Mouse (Mus musculus): ENCODE measurements at regions not wholly inside any gene's neighbourhood (a gene's known extent, or its start where the extent isn't known, plus 50 kb on each side); places are given as distances from the start of the nearest gene placed in this dataset.

- no peak for TF ChIP-seq POLR2A (IDR thresholded peaks at IDR 0.05; ENCODE audit: extremely low read depth, insufficient read depth, low read length)
- TF ChIP-seq CTCF (IDR thresholded peaks at IDR 0.05; ENCODE audit: low read depth, low read length): no peak
These were observed 307.4 kb upstream of the Npvf start for GRCm38 (mm10) chr6:50961592-50961991.
